ENCODE assay signal across 17 mouse cellular contexts in genomic region chr4:135480370-135480769, GRCm38 (mm10). TPM values are rescaled to one million over a fixed set of nuclear protein-coding genes. Genes with fewer than 3 reads are reported as not detected.
DNase-seq lines count a peak whose midpoint lies in the region; ATAC-seq and TF ChIP-seq lines count a peak whose summit lies in the region.
"Had no signal": no experiment of that assay in that cellular context is flagged by ENCODE, and none has a peak within 500 bp of the region (broad histone marks: within the 10 kb centered on the region; RNA-seq: fewer than 3 reads in every experiment).

No protein-coding gene starts in this region.

- no peak for TF ChIP-seq EP300 in heart, postnatal 0 days (IDR thresholded peaks at IDR 0.05; ENCODE audit: low read depth)

- no peak for ATAC-seq in heart, postnatal 0 days (ENCODE audit: insufficient read depth, low read depth)
- no peak for ATAC-seq in midbrain, postnatal 0 days (ENCODE audit: low FRiP score)
- no peak for ATAC-seq in midbrain, embryonic 15.5 days (replicated peaks)
- peak; percentile 76 for ATAC-seq in erythroid progenitor cell, adult 5-6 weeks (replicated peaks; ENCODE audit: low FRiP score, poor library complexity, severe bottlenecking)
- ATAC-seq: hindbrain, embryonic 16.5 days had no signal

- DNase-seq in heart, postnatal 0 days (ENCODE audit: low spot score): no peak
- DNase-seq in heart, postnatal 14 days: no peak
- no peak for DNase-seq in midbrain, postnatal 0 days (ENCODE audit: low spot score)
- no peak for DNase-seq in frontal cortex, postnatal 36 days (ENCODE audit: low spot score in 2 of 2)
- no peak for DNase-seq in cerebellum, postnatal 10 days
- DNase-seq: adrenal gland, postnatal 14 days; cerebellum, postnatal 25 days; kidney, adult 8-10 months; lung, postnatal 14 days had no signal

- intact Hi-C loops in heart, postnatal 14 days (cut with DNase I): no loop called here

- no peak overlapping the region for H3K9ac ChIP-seq in heart, postnatal 0 days (replicated peaks; ENCODE audit: low read depth, low read length)
- no peak overlapping the region for H3K9ac ChIP-seq in midbrain, postnatal 0 days (replicated peaks; ENCODE audit: low read length, poor library complexity, severe bottlenecking)
- no peak overlapping the region for H3K9ac ChIP-seq in midbrain, embryonic 15.5 days
- H3K9ac ChIP-seq: heart, embryonic 15.5 days; limb, embryonic 13.5 days had no signal

- H3K4me3 ChIP-seq in heart, postnatal 0 days (ENCODE audit: low read depth, low read length): no peak overlapping the region
- no peak overlapping the region for H3K4me3 ChIP-seq in midbrain, postnatal 0 days (ENCODE audit: low read depth, low read length)
- H3K4me3 ChIP-seq in midbrain, embryonic 15.5 days: no peak overlapping the region
- H3K4me3 ChIP-seq: heart, embryonic 15.5 days; limb, embryonic 13.5 days; midbrain, embryonic 10.5 days; myocyte had no signal

- no peaks in the 10 kb centered on the region for H3K27me3 ChIP-seq in heart, postnatal 0 days (ENCODE audit: control insufficient read depth, insufficient read depth, low read length)
- no peaks in the 10 kb centered on the region for H3K27me3 ChIP-seq in midbrain, postnatal 0 days (ENCODE audit: insufficient read depth, low read length)
- no peaks in the 10 kb centered on the region for H3K27me3 ChIP-seq in midbrain, embryonic 15.5 days (replicated peaks)
- H3K27me3 ChIP-seq: heart, embryonic 15.5 days; limb, embryonic 13.5 days had no signal

- H3K4me2 ChIP-seq in heart, postnatal 0 days (ENCODE audit: low read depth, low read length): no peak overlapping the region
- H3K4me2 ChIP-seq in midbrain, postnatal 0 days (ENCODE audit: low read depth, low read length, poor library complexity, severe bottlenecking): no peak overlapping the region
- no peak overlapping the region for H3K4me2 ChIP-seq in midbrain, embryonic 15.5 days
- H3K4me2 ChIP-seq: heart, embryonic 15.5 days; limb, embryonic 13.5 days had no signal

- TF ChIP-seq CTCF in heart, postnatal 0 days (IDR thresholded peaks at IDR 0.05; ENCODE audit: low read depth): peak; percentile 9
- 0 out of 2 replicates have a peak, but pooled peaks have one; percentile 4 for TF ChIP-seq CTCF in midbrain, postnatal 0 days (IDR thresholded peaks at IDR 0.05)

- no peaks in the 10 kb centered on the region for H3K9me3 ChIP-seq in heart, postnatal 0 days (replicated peaks; ENCODE audit: control insufficient read depth, low read length)
- H3K9me3 ChIP-seq in midbrain, postnatal 0 days (ENCODE audit: low read length): no peaks in the 10 kb centered on the region
- no peaks in the 10 kb centered on the region for H3K9me3 ChIP-seq in midbrain, embryonic 15.5 days
- H3K9me3 ChIP-seq: G1E; heart, embryonic 15.5 days; limb, embryonic 13.5 days; midbrain, embryonic 10.5 days had no signal

- H3K4me1 ChIP-seq in heart, postnatal 0 days (ENCODE audit: control insufficient read depth, insufficient read depth): no peaks in the 10 kb centered on the region
- no peaks in the 10 kb centered on the region for H3K4me1 ChIP-seq in midbrain, postnatal 0 days (ENCODE audit: insufficient read depth, low read length)
- H3K4me1 ChIP-seq in midbrain, embryonic 15.5 days: no peaks in the 10 kb centered on the region
- H3K4me1 ChIP-seq: limb, embryonic 13.5 days; midbrain, embryonic 10.5 days had no signal

- WGBS in heart, postnatal 0 days: 81% methylated on average over 9 of the region's 9 CpGs
- WGBS in midbrain, postnatal 0 days: 81% methylated on average over 9 of the region's 9 CpGs
- 77% methylated on average over 9 of the region's 9 CpGs for WGBS in midbrain, embryonic 15.5 days

- peaks cover 13% of the 10 kb centered on the region for H3K36me3 ChIP-seq in heart, postnatal 0 days (replicated peaks; ENCODE audit: control insufficient read depth, insufficient read depth, low read length)
- peaks cover 43% of the 10 kb centered on the region for H3K36me3 ChIP-seq in midbrain, postnatal 0 days (ENCODE audit: insufficient read depth, low read length)
- H3K36me3 ChIP-seq in midbrain, embryonic 15.5 days (replicated peaks): peaks cover 6% of the 10 kb centered on the region; the same call in 1 of the 2 replicates
- H3K36me3 ChIP-seq: heart, embryonic 15.5 days; midbrain, embryonic 10.5 days had no signal

- H3K27ac ChIP-seq in heart, postnatal 0 days (ENCODE audit: low read depth): no peak overlapping the region
- no peak overlapping the region for H3K27ac ChIP-seq in midbrain, postnatal 0 days (ENCODE audit: low read depth, low read length)
- H3K27ac ChIP-seq in midbrain, embryonic 15.5 days: no peak overlapping the region
- H3K27ac ChIP-seq: heart, embryonic 15.5 days; limb, embryonic 13.5 days; midbrain, embryonic 10.5 days had no signal

RNA-seq across cellular contexts. Expression of gene Stpg1, which starts 14.2 kb away (rescaled TPM):
- total RNA-seq in heart, postnatal 0 days (2014; rRNA removed; ENCODE audit: low replicate concordance): not detected in 2 replicates
- polyA plus RNA-seq in heart, postnatal 0 days (2015; fragmentation: Nextera tagmentation; extraction: Ambion mirVana): 0.18 and 0.37 TPM in 2 replicates
- under 1 TPM in 1 of 2 experiments, not detected in 1; 0.39 TPM for total RNA-seq in heart, postnatal 14 days (2021)
- 0.55 TPM in 1 of 2 replicates, not detected in the other for total RNA-seq in midbrain, postnatal 0 days (2014; rRNA removed)
- polyA plus RNA-seq in midbrain, postnatal 0 days (2015; fragmentation: Nextera tagmentation; extraction: Ambion mirVana): 0.28 and 0.40 TPM in 2 replicates
- 0.36 and 0.59 TPM in 2 replicates for polyA plus RNA-seq in midbrain, embryonic 15.5 days (2015; fragmentation: Nextera tagmentation; extraction: Ambion mirVana)
- total RNA-seq in erythroid progenitor cell, adult 5-6 weeks (2015; ENCODE audit: low replicate concordance): not detected in 2 replicates
- total RNA-seq in erythroid progenitor cell, adult 5-6 weeks (2017; ENCODE audit: low replicate concordance): not detected in 2 replicates
- polyA plus RNA-seq: G1E; limb, embryonic 13.5 days; myocyte had no signal

RNA-seq across cellular contexts. Expression of gene Nipal3, which starts 14.5 kb away (rescaled TPM):
- total RNA-seq in heart, postnatal 0 days (2014; rRNA removed; ENCODE audit: low replicate concordance): 21.6 and 28.7 TPM in 2 replicates
- polyA plus RNA-seq in heart, postnatal 0 days (2015; fragmentation: Nextera tagmentation; extraction: Ambion mirVana): 4.7 and 5.1 TPM in 2 replicates
- total RNA-seq in heart, postnatal 14 days (2021): 10 to 100 TPM; 29.3 to 34.0 TPM
- 89.3 and 132 TPM in 2 replicates for total RNA-seq in midbrain, postnatal 0 days (2014; rRNA removed)
- polyA plus RNA-seq in midbrain, postnatal 0 days (2015; fragmentation: Nextera tagmentation; extraction: Ambion mirVana): 6.5 and 10.9 TPM in 2 replicates
- 10.7 and 13.1 TPM in 2 replicates for polyA plus RNA-seq in midbrain, embryonic 15.5 days (2015; fragmentation: Nextera tagmentation; extraction: Ambion mirVana)
- total RNA-seq in erythroid progenitor cell, adult 5-6 weeks (2015; ENCODE audit: low replicate concordance): 7.1 and 7.9 TPM in 2 replicates
- total RNA-seq in erythroid progenitor cell, adult 5-6 weeks (2017; ENCODE audit: low replicate concordance): 8.5 and 17.2 TPM in 2 replicates

RNA-seq across cellular contexts. Expression of gene Rcan3, which starts 46.7 kb away (rescaled TPM):
- 10.4 and 13.7 TPM in 2 replicates for total RNA-seq in heart, postnatal 0 days (2014; rRNA removed; ENCODE audit: low replicate concordance)
- polyA plus RNA-seq in heart, postnatal 0 days (2015; fragmentation: Nextera tagmentation; extraction: Ambion mirVana): 7.1 and 7.7 TPM in 2 replicates
- total RNA-seq in heart, postnatal 14 days (2021): 10 to 100 TPM; 11.2 to 14.4 TPM
- 89.6 and 113 TPM in 2 replicates for total RNA-seq in midbrain, postnatal 0 days (2014; rRNA removed)
- polyA plus RNA-seq in midbrain, postnatal 0 days (2015; fragmentation: Nextera tagmentation; extraction: Ambion mirVana): 61.6 and 67.7 TPM in 2 replicates
- 53.0 and 54.1 TPM in 2 replicates for polyA plus RNA-seq in midbrain, embryonic 15.5 days (2015; fragmentation: Nextera tagmentation; extraction: Ambion mirVana)
- 8.0 and 10.8 TPM in 2 replicates for total RNA-seq in erythroid progenitor cell, adult 5-6 weeks (2015; ENCODE audit: low replicate concordance)
- 8.5 and 9.1 TPM in 2 replicates for total RNA-seq in erythroid progenitor cell, adult 5-6 weeks (2017; ENCODE audit: low replicate concordance)
